Mouse (Mus musculus): ENCODE measurements around the gene Fhit.

DNA sequence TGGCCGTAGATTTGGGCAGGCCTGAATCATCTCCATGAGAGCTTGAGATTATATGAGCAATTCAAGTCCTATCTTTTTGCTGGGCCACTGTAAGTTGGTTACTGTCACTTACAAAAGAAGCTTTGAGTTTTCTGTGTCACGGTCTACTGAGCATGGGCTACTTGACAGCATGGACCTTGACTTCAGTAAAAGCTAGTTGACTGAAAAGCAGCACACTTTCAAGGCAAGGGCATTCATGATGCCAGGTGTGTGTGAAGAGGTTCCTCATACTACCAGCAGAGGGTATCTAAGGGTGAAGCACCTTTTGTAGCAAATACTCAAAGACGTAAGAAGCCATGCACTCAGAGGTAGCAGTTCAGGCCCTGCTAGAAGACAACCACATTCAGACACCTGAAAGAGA, 1548.7 kb downstream of the Fhit start:
- no peak for TF ChIP-seq POLR2A (IDR thresholded peaks at IDR 0.05; ENCODE audit: low read depth, low read length)
- no peak for TF ChIP-seq CTCF (IDR thresholded peaks at IDR 0.05; ENCODE audit: extremely low read depth, insufficient read length, insufficient replicate concordance, low read depth, low read length)

Measured in small intestine, adult 2 months (tissue).